Mouse (Mus musculus) small intestine, adult 2 months (tissue): ENCODE measurements at regions not wholly inside any gene's neighbourhood (a gene's known extent, or its start where the extent isn't known, plus 50 kb on each side); places are given as distances from the start of the nearest gene placed in this dataset.

ENCODE experiments used
- CTCF ChIP-seq: fragments of 200-500 bp; IDR thresholded peaks from 2 replicates; pipeline ENCODE4 v1.5.1; 2012; ENCODE audit warnings: low read depth, mild to moderate bottlenecking, control low read depth, inconsistent platforms, low read length, moderate library complexity, mixed read lengths; ENCODE audit not compliant: insufficient replicate concordance, insufficient read length; ENCODE audit errors: extremely low read depth
- POLR2A ChIP-seq: fragments of 200-500 bp; IDR thresholded peaks from 2 replicates; pipeline ENCODE4 v1.6.1; 2012; ENCODE audit warnings: low read depth, mild to moderate bottlenecking, control low read depth, inconsistent platforms, low read length, moderate library complexity

- no peak for TF ChIP-seq CTCF
- no peak for TF ChIP-seq POLR2A
These were observed 175.1 kb upstream of the Cadm1 start for GRCm38 (mm10) chr9:47354866-47355265.
